Mouse (Mus musculus) bone marrow, adult 2 months (tissue): Measurements from ENCODE around the gene Clstn1.

Experiments
- CTCF ChIP-seq: fragments of 200-500 bp; IDR thresholded peaks from 2 replicates; pipeline ENCODE4 v1.5.1; 2011; ENCODE audit warnings: low read length, control low read depth; ENCODE audit not compliant: control insufficient read depth, insufficient read depth
- POLR2A ChIP-seq: fragments of 200-500 bp; IDR thresholded peaks from 2 replicates; pipeline ENCODE4 v1.6.1; 2011; ENCODE audit warnings: low read depth, mild to moderate bottlenecking, control low read depth, low read length, borderline replicate concordance; ENCODE audit not compliant: control insufficient read depth

GRCm38 (mm10) chr4:149672747-149673146 is 86.5 kb downstream of the Clstn1 start:
- TF ChIP-seq CTCF (no peak), POLR2A (no peak)
